Mouse (Mus musculus) limb, embryonic 15.5 days (tissue): ENCODE measurements around the gene Lrr1. TPM values are rescaled to one million over a fixed set of nuclear protein-coding genes. Genes with fewer than 3 reads are reported as not detected.

ENCODE experiments used
- ATAC-seq: fragments of 200-750 bp; cut with Nextera tagmentation; 2 replicates; pipeline ENCODE4 v1.8.0; 2017; ENCODE audit warnings: low read depth, moderate TSS enrichment; ENCODE audit not compliant: insufficient number of reproducible peaks, low FRiP score, low TSS enrichment
- H3K27ac ChIP-seq: fragments of 300-500 bp; sonication (generic); 2 replicates; pipeline ENCODE4 v1.5.1; 2015; ENCODE audit warnings: moderate library complexity, mild to moderate bottlenecking, inconsistent platforms
- H3K27me3 ChIP-seq: fragments of 300-500 bp; sonication (generic); 2 replicates; pipeline ENCODE4 v1.6.1; 2015; ENCODE audit warnings: inconsistent platforms
- H3K36me3 ChIP-seq: fragments of 300-500 bp; sonication (generic); 2 replicates; pipeline ENCODE4 v1.6.1; 2015; ENCODE audit warnings: inconsistent platforms
- H3K4me1 ChIP-seq: fragments of 300-500 bp; sonication (generic); 2 replicates; pipeline ENCODE4 v1.6.1; 2015; ENCODE audit warnings: inconsistent platforms
- H3K4me2 ChIP-seq: fragments of 300-500 bp; sonication (generic); 2 replicates; pipeline ENCODE4 v1.6.1; 2015; ENCODE audit warnings: mild to moderate bottlenecking, inconsistent platforms
- H3K4me3 ChIP-seq: fragments of 300-500 bp; sonication (generic); 2 replicates; pipeline ENCODE4 v1.5.1; 2015; ENCODE audit warnings: mild to moderate bottlenecking, inconsistent platforms
- H3K9ac ChIP-seq: fragments of 300-500 bp; sonication (generic); 2 replicates; pipeline ENCODE4 v1.6.1; 2015; ENCODE audit warnings: inconsistent platforms
- H3K9me3 ChIP-seq: fragments of 300-500 bp; sonication (generic); 2 replicates; pipeline ENCODE4 v1.6.1; 2016; ENCODE audit warnings: inconsistent platforms
- WGBS: fragments of 180-500 bp; shearing (Covaris S2); methylation state at CpG from one replicate; pipeline ENCODE4 v1.1.7; 2015; 5-methylcytosine and 5-hydroxymethylcytosine counted together
- polyA plus RNA-seq: library from polyadenylated mRNA; unstranded; fragments of >200 nt; fragmentation: Nextera tagmentation; extraction: Ambion mirVana; gene quantifications from 2 replicates; pipeline ENCODE4 v1.2.1, GENCODE M21; 2015

The Lrr1 gene
- polyA plus RNA-seq, 1 experiment from 2014 or later, result 19.5 TPM

DNA sequence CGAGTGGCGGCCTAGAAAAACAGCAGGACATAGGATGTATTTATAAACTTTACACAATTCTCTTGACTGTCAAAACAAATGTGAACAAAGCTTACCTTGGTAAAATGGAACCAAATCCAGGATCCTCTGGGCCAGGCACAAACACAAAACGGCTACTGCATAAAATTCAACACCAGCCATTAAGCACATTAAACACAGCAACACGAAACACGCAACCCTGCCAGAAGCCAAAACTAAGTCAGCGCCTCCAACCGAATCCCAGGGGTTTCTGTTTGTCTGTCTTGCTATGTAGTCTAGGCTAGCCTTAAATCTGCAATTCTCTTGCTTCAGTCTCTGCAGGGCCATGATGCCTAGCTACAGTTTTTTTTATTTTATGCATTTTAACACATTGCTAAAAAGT, 39.3 kb downstream of the Lrr1 start:
- H3K4me3 ChIP-seq, result no peak overlapping the region
- no peak overlapping the region for H3K27ac ChIP-seq
- no peaks in the 10 kb centered on the region for H3K4me1 ChIP-seq
- H3K4me2 ChIP-seq, result no peak overlapping the region
- H3K36me3 ChIP-seq, result peaks cover 58% of the 10 kb centered on the region
- H3K9ac ChIP-seq, result no peak overlapping the region
- H3K27me3 ChIP-seq, result no peaks in the 10 kb centered on the region
- ATAC-seq, result no peak
- no peaks in the 10 kb centered on the region for H3K9me3 ChIP-seq
- 95% methylated on average over 7 of the region's 7 CpGs for WGBS

DNA sequence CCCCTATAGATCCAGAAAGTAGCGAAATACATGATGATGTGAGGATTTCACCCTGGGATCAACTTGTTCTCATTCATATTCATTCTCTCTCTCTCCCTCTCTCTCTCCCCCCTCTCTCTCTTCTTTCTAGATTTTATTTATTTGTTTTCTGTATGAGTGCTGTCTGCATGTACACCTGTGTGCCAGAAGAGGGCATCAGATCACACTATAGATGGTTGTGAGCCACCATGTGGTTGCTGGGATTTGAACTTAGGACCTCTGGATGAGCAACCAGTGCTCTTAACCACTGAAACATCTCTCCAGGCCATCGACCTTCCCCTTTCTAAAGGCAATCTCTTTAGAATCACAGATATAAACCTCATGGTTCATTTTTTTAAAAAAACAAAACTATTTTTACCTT, 39.9 kb downstream of the Lrr1 start:
- Histone ChIP-seq H3K4me3 (no peak overlapping the region), H3K27me3 (no peaks in the 10 kb centered on the region), H3K4me2 (no peak overlapping the region), H3K4me1 (no peaks in the 10 kb centered on the region), H3K27ac (no peak overlapping the region), H3K9me3 (no peaks in the 10 kb centered on the region), H3K9ac (no peak overlapping the region), H3K36me3 (peaks cover 57% of the 10 kb centered on the region)
- ATAC-seq, result no peak
- WGBS, result 97% methylated on average over 2 of the region's 2 CpGs

DNA sequence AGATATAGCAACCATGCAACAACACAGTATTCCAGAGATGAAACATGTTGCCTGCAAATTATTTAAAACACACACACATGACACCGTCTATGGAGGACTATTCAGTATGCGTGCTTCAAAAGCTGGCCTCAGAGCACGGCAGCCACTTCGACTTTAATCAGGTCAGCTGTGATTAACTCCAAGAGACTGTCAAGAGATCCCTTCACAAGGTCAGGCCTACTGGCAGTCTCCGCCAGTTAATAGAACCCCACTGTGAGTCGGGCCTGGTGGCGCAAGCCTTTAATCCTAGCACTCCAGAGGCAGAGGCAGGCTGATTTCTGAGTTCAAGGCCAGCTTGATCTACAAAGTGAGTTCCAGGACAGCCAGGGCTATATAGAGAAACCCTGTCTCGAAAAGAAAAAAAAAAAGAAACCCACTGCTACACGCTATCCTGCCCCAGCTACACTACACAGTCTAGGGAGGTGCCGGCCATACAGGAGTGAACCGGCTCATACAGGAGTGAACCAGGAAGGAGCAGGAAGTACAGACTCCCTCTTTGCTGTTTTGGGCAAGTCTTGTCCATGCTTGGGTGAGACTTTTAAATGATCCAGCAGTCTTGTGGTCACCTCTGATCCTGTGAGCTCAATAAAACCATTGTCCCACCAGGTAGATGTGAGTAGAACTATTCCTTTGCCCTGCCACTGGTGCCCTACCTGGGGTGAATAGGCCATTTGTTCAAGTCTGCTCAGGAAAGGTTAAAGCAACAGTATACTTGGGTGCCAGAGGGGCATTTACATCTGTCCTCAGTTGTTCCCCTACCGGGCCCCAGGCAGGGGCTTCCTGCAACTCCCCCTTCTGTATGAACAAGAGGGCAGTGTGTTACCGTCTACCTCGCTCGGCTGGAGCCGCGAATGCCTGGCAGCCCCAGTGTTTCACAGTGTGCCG, 41.7 kb downstream of the Lrr1 start:
- peak; percentile 82 for ATAC-seq
- WGBS, result 80% methylated on average over 18 of the region's 18 CpGs
- Histone ChIP-seq H3K4me1 (no peaks in the 10 kb centered on the region), H3K27me3 (no peaks in the 10 kb centered on the region), H3K9ac (no peak overlapping the region), H3K4me3 (no peak overlapping the region), H3K4me2 (no peak overlapping the region), H3K36me3 (peaks cover 70% of the 10 kb centered on the region), H3K27ac (peak overlapping the region; percentile 69), H3K9me3 (no peaks in the 10 kb centered on the region)

DNA sequence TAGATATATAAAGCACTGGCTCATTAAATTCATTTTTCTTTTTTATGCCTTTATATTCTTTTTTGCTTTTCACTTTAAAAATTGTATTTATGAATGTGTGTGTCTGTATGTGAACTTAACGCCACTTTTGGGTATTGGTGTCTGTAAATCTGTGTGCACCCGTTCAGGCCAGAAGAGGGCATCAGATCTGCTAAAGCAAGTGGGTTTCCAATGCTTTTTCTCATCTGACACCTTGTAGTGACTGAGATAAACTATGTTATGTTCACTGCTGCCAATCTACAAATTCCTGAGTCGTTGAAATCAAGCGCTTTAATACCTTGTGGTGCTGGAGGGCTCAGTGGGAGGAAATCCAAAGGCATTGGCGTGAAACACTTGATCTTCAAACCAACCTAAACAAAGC, 42.4 kb downstream of the Lrr1 start:
- Histone ChIP-seq H3K9me3 (no peaks in the 10 kb centered on the region), H3K4me1 (no peaks in the 10 kb centered on the region), H3K27ac (no peak overlapping the region), H3K4me2 (no peak overlapping the region), H3K4me3 (no peak overlapping the region), H3K9ac (no peak overlapping the region), H3K27me3 (no peaks in the 10 kb centered on the region), H3K36me3 (peaks cover 75% of the 10 kb centered on the region)
- ATAC-seq, result no peak
- WGBS, result 68% methylated on average over 5 of the region's 5 CpGs

DNA sequence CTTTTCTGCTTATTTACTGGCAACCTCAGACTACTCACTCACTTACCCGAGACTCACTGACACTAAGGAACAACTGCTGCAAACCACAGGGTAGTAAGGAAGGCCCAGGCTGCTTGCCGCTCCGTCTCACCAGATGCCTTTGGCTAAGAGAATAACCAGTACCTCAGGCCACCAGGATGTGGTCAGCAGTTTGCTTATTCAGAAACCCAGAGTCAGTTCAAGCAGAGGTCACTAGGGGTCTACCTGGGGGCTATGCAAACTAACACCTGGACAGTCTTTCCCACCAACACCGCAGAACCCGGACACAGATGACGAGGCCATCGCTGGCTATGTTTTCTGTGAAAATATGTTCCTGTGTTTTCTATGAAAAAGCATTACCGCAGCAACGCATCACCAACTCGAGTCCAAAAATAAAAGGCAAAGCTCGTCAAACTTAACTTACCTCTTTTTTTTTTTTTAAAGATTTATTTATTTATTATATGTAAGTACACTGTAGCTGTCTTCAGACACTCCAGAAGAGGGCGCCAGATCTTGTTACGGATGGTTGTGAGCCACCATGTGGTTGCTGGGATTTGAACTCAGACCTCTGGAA, 44.7 kb downstream of the Lrr1 start:
- Histone ChIP-seq H3K4me1 (no peaks in the 10 kb centered on the region), H3K4me3 (no peak overlapping the region), H3K36me3 (peaks cover 79% of the 10 kb centered on the region), H3K27ac (no peak overlapping the region), H3K27me3 (no peaks in the 10 kb centered on the region), H3K4me2 (no peak overlapping the region), H3K9ac (no peak overlapping the region), H3K9me3 (no peaks in the 10 kb centered on the region)
- 90% methylated on average over 13 of the region's 13 CpGs for WGBS
- no peak for ATAC-seq

DNA sequence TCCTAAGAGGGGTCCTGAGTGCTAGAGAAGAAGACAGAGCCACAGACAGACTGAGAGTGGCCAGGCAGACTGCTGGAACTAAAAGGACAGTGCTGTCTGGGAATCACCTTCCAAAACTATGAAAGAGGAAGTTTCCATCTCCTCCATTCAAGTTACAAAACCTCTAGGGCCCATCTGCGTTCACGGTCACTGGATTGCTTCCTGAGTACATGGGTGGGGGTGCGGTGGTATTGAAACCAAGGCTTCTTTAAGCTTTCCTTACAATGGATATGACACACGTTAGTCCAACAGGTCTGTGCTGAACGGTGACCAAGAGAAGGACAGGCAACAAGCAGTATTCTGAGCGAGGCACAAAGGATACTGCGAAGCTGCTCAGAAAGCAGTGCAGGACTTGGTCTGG, 45.8 kb downstream of the Lrr1 start:
- no peaks in the 10 kb centered on the region for H3K9me3 ChIP-seq
- no peak overlapping the region for H3K4me3 ChIP-seq
- H3K36me3 ChIP-seq, result peaks cover 83% of the 10 kb centered on the region
- H3K4me1 ChIP-seq, result no peaks in the 10 kb centered on the region
- peak overlapping the region; percentile 27; the same call in 1 of the 2 replicates for H3K27ac ChIP-seq
- H3K4me2 ChIP-seq, result no peak overlapping the region
- H3K27me3 ChIP-seq, result no peaks in the 10 kb centered on the region
- WGBS, result 91% methylated on average over 7 of the region's 7 CpGs
- H3K9ac ChIP-seq, result no peak overlapping the region
- no peak for ATAC-seq

DNA sequence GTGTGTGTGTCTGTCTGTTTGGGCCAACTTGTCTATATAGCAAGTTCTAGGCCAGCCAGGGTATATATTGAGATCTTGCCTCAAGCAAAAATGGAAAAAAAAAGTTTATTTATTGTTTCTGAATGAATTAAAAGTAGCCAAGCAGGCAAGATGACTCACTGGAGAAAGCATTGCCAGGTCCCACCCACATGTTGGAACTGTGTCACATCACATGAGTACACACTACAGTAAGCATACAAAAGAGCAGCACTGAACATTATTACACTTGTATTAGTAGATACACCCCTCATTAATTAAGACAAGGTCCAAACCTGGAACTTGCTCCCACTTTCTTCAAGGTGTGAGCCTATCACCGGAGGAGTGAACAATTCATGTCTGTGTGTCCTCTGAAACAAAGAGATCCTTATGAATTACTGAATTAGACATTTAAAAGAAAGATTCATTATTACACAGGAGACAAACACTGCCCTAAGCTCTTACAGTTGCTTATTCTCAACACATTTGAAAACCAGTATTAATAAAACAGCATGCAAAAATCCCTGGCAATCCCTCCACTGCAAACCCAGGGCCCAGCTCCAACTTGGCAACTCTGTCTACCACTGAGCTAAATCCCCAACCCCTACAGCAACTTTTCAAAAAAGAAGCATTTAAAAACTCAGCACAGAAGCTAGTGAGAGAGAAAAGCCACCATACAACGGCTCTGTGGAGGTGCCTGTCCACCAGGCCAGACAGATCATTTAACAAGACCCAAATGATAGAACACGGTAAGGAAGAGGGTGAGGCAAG, 46.6 kb downstream of the Lrr1 start:
- H3K4me3 ChIP-seq, result no peak overlapping the region
- no peak for ATAC-seq
- no peak overlapping the region for H3K9ac ChIP-seq
- H3K9me3 ChIP-seq, result no peaks in the 10 kb centered on the region
- H3K27me3 ChIP-seq, result no peaks in the 10 kb centered on the region
- no peaks in the 10 kb centered on the region for H3K4me1 ChIP-seq
- H3K4me2 ChIP-seq, result no peak overlapping the region
- 70% methylated on average over 3 of the region's 3 CpGs for WGBS
- peaks cover 82% of the 10 kb centered on the region for H3K36me3 ChIP-seq
- peak overlapping the region; percentile 43 for H3K27ac ChIP-seq

DNA sequence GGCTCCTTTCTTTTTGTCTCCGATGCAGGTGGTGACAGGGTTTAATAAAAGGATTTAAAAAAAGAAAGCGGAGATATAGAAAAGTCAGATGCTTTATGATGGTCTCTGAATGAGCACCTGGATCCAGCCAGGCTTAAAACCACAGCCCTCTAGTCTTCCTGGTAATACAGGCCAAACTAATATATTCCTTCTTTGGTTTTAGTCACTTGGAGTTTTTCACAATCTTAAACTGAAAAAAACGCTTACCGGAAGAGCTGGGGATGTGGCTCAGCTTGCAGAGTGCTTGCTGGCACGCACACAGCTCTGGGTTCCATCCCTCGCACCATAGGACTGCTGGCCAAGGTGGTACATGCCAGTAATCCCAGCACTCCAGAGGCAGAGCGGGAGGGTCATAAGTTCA, 48.0 kb downstream of the Lrr1 start:
- 95% methylated on average over 7 of the region's 7 CpGs for WGBS
- Histone ChIP-seq H3K27ac (no peak overlapping the region), H3K9me3 (no peaks in the 10 kb centered on the region), H3K36me3 (peaks cover 86% of the 10 kb centered on the region), H3K27me3 (no peaks in the 10 kb centered on the region), H3K4me3 (no peak overlapping the region), H3K9ac (no peak overlapping the region), H3K4me2 (no peak overlapping the region), H3K4me1 (no peaks in the 10 kb centered on the region)
- no peak for ATAC-seq

DNA sequence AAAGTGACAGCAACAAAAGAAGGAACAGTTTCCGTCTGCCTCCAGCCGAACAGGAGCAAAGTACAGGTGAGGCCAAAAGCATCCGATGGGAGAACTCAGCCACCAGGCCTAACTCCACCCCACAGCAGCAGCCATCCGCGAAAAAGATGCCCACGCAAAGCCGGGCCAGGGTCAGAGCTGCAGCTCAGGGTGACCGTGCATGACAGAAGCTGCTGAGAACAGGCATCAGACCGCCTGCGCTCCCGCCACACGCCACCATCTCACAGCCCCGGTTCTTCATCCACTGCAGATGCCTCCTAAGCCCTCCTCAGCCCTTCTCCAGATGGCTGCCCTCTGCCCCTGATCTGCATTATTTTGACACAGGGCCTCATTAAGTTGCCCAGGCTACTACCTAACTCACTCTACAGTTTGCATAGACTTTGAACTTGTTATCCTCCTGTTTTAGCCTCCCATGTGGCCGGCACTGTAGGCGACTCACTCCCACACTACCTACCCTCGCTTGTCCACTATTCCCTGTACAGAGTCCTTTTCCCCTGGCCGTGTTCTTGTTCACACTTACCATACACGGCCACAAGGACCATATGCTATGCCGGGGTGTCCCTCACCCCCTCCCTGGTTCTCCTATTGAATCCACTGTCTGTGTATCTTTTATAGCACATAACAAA, 52.1 kb downstream of the Lrr1 start:
- WGBS, result 88% methylated on average over 19 of the region's 19 CpGs
- ATAC-seq, result no peak
- H3K9me3 ChIP-seq, result no peaks in the 10 kb centered on the region
- no peak overlapping the region for H3K4me2 ChIP-seq
- H3K4me1 ChIP-seq, result no peaks in the 10 kb centered on the region
- no peak overlapping the region for H3K9ac ChIP-seq
- H3K27me3 ChIP-seq, result no peaks in the 10 kb centered on the region
- peaks cover 65% of the 10 kb centered on the region for H3K36me3 ChIP-seq
- H3K4me3 ChIP-seq, result no peak overlapping the region
- no peak overlapping the region for H3K27ac ChIP-seq

DNA sequence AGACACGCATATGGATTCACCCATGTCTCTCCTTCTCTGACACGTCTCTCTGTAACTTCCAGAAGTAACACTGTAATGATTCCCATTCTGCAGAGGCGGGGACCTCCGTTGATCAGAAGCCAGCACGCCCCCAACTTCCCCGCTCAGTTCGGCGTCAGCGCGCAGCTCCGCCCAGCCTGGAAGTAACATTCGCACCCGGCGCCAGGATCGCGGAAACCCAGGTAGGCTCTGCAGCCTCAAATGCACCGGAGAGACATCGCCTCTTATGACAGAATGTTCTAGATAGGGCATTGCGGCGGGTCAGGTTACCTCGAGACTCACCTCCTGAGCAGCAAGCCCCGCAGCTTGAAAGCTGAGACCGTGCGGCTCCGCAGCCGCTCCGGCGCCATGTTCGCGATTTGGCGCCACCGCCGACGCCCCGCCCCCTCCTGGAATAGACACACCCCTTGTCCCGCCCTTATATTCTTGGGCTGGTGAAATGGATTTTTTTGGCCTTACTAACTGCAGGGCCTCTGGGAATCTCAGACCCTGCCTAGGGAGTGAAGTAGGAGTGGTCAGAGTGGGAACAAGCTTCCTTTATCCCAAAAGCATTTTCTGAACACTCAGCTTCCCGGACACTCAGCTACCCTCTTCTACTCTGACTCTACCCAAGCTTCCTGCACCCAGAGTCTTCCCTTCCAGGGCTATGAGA, 59.3 kb downstream of the Lrr1 start, which contains the start of gene Pole2:
TSS of gene Pole2 (minus strand) at position 420 of the 691 bp plus-strand sequence.
- WGBS, result under 1% methylated on average over 37 of the region's 37 CpGs
- ATAC-seq, result peak; percentile 95
- H3K27me3 ChIP-seq, result no peaks in the 10 kb centered on the region
- peak within 1 kb of the TSS; percentile 93 for H3K27ac ChIP-seq
- peaks cover 13% of the 10 kb centered on the region for H3K36me3 ChIP-seq
- H3K9me3 ChIP-seq, result no peaks in the 10 kb centered on the region
- peaks cover 5% of the 10 kb centered on the region; the same call in 1 of the 2 replicates for H3K4me1 ChIP-seq
- peak within 1 kb of the TSS; percentile 71 for H3K4me3 ChIP-seq
- H3K9ac ChIP-seq, result peak within 1 kb of the TSS; percentile 41; the same call in 1 of the 2 replicates
- H3K4me2 ChIP-seq, result peak within 1 kb of the TSS; percentile 45
